Mouse (Mus musculus) brown adipose tissue, adult 24 weeks (tissue): ENCODE measurements at regions not wholly inside any gene's neighbourhood (a gene's known extent, or its start where the extent isn't known, plus 50 kb on each side); places are given as distances from the start of the nearest gene placed in this dataset.

ENCODE experiments used
- H3K27ac ChIP-seq: fragments of 200-500 bp; replicated peaks from 2 replicates; pipeline ENCODE4 v1.5.1; 2012; ENCODE audit warnings: low read depth, mild to moderate bottlenecking, low read length
- H3K4me1 ChIP-seq: fragments of 200-500 bp; 2 replicates; pipeline ENCODE4 v1.6.1; 2012; ENCODE audit warnings: low read length, mixed read lengths; ENCODE audit not compliant: control insufficient read depth, insufficient read depth, insufficient read length
- H3K4me3 ChIP-seq: fragments of 200-500 bp; 2 replicates; pipeline ENCODE4 v1.5.1; 2012; ENCODE audit warnings: low read depth, mild to moderate bottlenecking, low read length, moderate library complexity; ENCODE audit not compliant: insufficient read depth

DNA sequence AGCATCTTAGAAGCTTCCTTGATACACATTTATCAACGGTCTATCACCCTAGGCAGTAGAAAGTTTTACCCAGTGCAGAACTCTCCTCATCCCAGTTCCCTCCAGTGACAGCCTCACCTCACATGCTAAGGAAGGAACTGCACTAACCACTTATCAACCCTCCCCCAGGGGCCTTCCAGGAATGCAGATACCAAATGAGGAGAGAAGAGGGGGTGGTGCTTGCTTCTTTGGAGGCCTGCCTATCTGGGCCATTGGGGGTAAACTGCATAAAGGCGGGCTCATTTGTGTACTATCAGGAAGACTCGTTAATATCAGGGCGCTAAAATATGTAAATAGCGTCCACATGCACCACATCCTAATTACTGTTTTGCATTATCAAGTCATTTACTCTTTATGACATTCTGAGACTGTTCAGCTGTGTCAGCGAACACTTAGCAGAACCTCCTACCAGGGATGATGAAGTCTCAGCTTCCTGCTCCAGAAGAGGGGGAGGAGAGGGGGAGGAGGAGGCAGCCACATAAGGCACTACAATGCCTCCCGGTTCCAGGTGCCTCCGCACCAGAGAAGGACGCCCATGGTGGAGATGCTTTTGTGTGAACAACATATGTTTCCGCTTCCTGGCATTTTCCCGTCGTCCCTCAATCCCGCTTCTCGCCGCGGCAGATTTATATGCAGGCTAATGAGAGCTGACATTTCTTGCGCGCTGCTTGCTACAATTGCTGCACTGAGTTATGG lies 236.9 kb downstream of the Cbln1 start:
- Histone ChIP-seq H3K27ac (no peak overlapping the region), H3K4me1 (no peaks in the 10 kb centered on the region), H3K4me3 (no peak overlapping the region)

DNA sequence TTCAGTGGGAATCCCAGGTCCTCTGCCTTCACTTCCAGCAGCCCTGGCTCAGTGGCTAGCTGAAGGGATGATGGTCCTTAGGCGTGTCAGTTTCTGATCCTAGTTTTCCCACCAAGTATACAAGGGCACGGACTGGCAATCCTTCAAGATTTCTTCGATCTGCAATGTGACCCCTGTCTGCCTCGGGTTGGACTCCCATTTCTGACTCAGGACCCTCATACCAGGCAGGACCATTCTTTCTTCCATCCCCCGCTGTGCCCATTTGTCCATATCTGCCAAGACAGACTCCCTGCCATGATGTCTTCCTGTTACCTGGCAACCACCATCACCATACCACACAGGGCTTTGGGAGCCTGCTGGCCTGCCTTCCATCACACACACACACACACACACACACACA lies 238.1 kb downstream of the Cbln1 start:
- H3K27ac ChIP-seq = no peak overlapping the region
- no peaks in the 10 kb centered on the region for H3K4me1 ChIP-seq
- no peak overlapping the region for H3K4me3 ChIP-seq

DNA sequence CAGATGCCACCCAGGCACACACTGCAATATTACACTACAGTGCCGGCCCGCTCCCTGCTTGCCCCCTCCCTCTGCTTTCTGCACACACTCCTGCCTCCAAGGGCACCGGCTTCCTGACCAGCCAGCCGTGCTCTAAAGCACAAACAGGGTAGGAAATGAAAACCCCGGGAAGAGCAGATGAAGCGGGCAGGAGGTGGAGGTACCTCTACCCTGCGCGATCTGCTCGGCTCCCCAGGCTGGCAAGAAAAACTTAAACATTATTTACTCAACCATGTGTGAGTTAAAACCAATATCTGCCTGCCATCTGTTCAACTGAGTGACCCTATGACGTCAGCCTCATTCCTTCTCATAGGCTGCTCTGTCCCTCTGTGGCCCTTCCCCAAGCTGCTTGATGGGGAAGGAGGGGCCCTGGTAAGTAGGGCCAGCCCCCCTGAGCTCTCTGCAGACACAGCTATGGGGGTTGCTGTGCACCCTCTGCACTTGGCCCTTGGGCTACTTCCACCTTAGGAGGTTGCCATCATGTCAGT lies 238.5 kb downstream of the Cbln1 start:
- H3K4me1 ChIP-seq = no peaks in the 10 kb centered on the region
- H3K4me3 ChIP-seq = no peak overlapping the region
- no peak overlapping the region for H3K27ac ChIP-seq

DNA sequence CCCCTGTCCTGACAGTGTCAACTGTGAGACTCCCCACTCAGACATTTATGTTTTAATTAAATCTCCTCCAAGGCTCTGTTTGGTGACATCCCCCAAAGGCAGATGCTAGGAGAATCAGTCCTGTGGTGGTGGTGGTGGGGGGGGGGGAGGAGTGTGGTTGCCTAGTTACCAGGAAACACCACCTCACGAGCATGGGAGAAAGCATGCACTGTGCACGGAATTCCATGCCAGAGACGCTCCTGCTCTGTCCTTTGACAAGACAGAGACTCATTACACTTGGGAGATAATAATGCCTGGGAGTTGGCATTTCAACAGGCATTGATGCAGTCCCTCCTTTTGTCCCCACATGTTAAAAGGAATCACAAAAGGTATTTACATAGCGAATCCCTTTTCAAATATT lies 240.6 kb downstream of the Cbln1 start:
- Histone ChIP-seq H3K4me1 (no peaks in the 10 kb centered on the region), H3K27ac (no peak overlapping the region), H3K4me3 (no peak overlapping the region)

GRCm38 (mm10) chr8:87230096-87230495 lies 242.3 kb downstream of the Cbln1 start:
- H3K4me3 ChIP-seq = no peak overlapping the region
- H3K4me1 ChIP-seq = no peaks in the 10 kb centered on the region
- H3K27ac ChIP-seq = no peak overlapping the region

DNA sequence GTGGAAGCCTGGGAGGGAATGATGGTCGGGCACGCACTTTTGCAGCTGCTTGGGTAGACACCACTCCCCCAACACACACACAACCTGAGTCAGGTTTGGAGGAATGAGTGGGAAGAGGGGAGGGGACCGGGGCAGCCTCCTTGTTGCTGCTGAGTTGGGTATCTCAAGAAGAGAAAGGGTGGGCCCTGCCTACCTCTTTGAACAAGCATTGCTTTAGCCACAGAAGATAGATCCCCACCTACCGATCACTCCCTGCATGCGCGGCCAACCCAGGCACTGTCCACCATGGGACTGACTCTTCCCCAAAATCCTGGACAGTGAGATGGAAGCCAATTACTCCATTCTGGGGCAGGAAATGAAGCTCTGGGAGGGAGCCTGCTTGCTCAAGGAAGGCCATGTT lies 243.2 kb downstream of the Cbln1 start:
- Histone ChIP-seq H3K4me3 (no peak overlapping the region), H3K27ac (no peak overlapping the region), H3K4me1 (no peaks in the 10 kb centered on the region)

- Histone ChIP-seq H3K4me3 (no peak overlapping the region), H3K27ac (no peak overlapping the region), H3K4me1 (no peaks in the 10 kb centered on the region)
Measured at GRCm38 (mm10) chr8:87228777-87229176, 243.6 kb downstream of the Cbln1 start.

- H3K4me3 ChIP-seq = no peak overlapping the region
- no peaks in the 10 kb centered on the region for H3K4me1 ChIP-seq
- H3K27ac ChIP-seq = no peak overlapping the region
Measured at GRCm38 (mm10) chr8:87225504-87226425, 246.6 kb downstream of the Cbln1 start.

DNA sequence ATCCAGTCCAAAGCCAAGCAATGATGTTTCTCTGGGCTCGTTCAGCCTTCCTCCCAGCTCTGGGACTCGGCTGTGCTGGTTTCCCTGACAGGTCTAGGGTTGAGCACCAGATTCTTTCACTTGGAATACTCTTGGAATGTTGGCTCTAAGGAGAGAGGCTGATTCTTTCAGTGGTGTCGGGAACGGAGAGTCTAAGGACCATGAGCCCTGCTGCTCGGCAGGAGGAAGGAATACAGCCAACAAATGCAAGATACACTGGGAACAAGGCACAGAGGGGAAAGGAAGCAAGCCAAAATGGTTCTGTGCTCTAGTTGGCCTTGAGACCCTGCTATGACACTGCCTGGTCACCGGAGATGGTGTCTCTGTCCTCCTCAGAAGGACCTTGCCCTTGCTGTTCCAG lies 251.8 kb downstream of the Cbln1 start:
- Histone ChIP-seq H3K27ac (no peak overlapping the region), H3K4me1 (no peaks in the 10 kb centered on the region), H3K4me3 (no peak overlapping the region)

DNA sequence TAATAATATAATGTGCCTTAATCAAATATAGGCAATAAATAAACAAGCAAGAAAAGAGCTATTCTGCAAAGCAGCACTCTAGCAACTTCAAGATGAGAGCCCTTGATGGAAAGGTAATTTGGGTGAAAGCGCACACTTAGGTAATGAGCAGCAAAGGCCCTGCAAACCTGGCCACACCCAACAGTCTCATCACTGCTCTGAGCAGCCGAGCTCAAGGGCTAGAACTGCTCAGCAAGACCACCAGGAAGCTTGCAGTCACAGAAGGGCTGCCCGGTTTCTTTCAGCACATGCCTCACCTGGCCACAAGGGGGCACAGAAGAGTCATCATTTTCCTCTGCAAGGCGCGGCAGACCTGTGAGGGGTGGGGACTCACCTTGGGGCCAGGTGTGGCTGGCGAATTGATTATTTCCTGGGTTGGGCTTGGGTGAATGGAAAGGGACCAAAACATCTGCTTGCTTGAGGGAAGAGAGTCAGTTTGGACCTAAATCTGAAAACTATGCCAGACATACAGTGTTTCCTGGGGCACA lies 253.4 kb downstream of the Cbln1 start:
- H3K4me3 ChIP-seq = no peak overlapping the region
- H3K27ac ChIP-seq = no peak overlapping the region
- H3K4me1 ChIP-seq = no peaks in the 10 kb centered on the region

- Histone ChIP-seq H3K27ac (no peak overlapping the region), H3K4me1 (no peaks in the 10 kb centered on the region), H3K4me3 (no peak overlapping the region)
Measured at GRCm38 (mm10) chr8:87214962-87215361, 257.4 kb downstream of the Cbln1 start.

DNA sequence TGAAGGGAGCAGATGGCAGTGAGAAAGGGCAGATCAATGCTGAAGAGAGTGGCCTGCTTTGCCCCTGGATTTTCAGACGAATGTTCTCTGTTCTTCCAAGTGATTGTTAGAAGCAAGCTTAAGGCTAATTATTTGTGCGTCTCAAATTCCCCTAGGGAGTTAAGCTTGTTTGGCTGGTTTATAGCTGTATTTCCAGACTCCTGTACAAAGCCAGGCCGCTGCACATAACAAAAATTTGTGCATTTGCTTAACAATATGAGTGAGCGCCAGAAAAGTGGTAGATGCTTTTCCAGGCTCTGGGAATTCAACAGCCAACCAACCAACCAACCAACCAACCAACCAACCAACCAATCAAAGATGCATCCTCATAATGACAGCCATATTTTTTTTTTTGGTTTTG lies 261.9 kb downstream of the Cbln1 start:
- Histone ChIP-seq H3K27ac (no peak overlapping the region), H3K4me1 (no peaks in the 10 kb centered on the region), H3K4me3 (no peak overlapping the region)

- Histone ChIP-seq H3K4me1 (no peaks in the 10 kb centered on the region), H3K27ac (no peak overlapping the region), H3K4me3 (no peak overlapping the region)
Measured at GRCm38 (mm10) chr8:87209295-87209694, 263.1 kb downstream of the Cbln1 start.

GRCm38 (mm10) chr8:87208036-87208435 lies 264.4 kb downstream of the Cbln1 start:
- no peak overlapping the region for H3K4me3 ChIP-seq
- H3K27ac ChIP-seq = no peak overlapping the region
- no peaks in the 10 kb centered on the region for H3K4me1 ChIP-seq

- Histone ChIP-seq H3K4me1 (no peaks in the 10 kb centered on the region), H3K4me3 (no peak overlapping the region), H3K27ac (no peak overlapping the region)
Measured at GRCm38 (mm10) chr8:87202639-87203160, 269.7 kb downstream of the Cbln1 start.
